Mouse (Mus musculus): ENCODE data around the gene Lmf2. TPM values are rescaled to one million over a fixed set of nuclear protein-coding genes. Genes with fewer than 3 reads are reported as not detected.

Gene Lmf2
- 75.3 TPM for polyA plus RNA-seq (2017; shearing (Covaris generic))

GRCm38 (mm10) chr15:89355241-89356187 lies at the start of gene Lmf2, which contains the start of gene Ncaph2:
Lmf2 (minus strand) TSS chr15:89355659.
Ncaph2 (plus strand) TSS chr15:89355719.

DNA sequence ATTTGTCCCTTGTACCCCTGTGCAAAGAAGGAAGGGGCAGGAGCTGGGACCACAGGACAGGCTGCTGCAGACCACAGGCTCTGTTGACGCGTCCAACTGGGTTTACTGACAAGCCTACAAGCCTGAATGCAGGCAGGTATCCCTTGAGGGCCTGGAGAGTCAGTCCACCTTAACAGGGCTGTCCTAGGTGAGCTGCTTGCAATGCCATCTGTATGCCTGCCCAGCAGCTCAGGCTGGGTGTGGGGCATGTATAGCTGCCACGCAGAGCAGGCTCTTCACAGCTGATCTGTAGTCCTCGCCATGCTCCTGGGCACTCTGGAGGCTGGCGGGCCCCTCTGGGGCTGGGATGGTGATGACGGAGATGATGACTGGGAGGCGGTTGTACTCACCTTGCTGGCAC lies 29.2 kb upstream of the Lmf2 start, which contains the start of gene Klhdc7b:
Gene Klhdc7b, plus strand, starts transcription at position 301 of the 400 bp plus-strand sequence.

DNA sequence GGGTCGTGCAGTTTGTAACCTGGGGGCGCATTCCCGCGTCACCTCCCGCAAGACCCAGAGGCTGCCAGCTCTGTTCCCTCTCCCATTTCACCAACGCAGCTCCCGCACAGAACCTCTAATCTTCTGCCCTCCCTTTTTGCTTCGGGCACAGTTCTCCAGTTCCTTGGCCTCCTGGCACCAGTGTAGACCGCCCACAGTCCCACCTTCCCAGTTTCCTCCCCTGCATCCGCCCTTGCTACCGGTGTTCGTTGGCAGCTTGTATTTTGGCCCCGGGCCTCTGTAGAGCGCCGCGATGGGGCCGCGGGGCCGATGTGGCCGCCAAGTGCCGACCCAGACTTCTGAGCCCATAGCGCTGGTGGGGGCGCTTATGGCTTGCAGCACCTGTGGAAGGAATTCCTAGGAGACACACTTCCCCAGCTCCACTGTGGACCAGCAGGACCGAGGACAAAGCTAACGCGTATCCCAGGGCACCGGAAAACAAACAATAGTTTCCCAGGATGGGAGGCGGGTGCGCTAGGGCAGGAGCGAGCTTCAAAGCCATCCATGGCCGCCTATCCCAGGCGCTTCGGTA lies 23.5 kb upstream of the Lmf2 start, which contains the start of gene Odf3b:
Gene Odf3b, minus strand, starts transcription at position 452 of the 571 bp plus-strand sequence.

DNA sequence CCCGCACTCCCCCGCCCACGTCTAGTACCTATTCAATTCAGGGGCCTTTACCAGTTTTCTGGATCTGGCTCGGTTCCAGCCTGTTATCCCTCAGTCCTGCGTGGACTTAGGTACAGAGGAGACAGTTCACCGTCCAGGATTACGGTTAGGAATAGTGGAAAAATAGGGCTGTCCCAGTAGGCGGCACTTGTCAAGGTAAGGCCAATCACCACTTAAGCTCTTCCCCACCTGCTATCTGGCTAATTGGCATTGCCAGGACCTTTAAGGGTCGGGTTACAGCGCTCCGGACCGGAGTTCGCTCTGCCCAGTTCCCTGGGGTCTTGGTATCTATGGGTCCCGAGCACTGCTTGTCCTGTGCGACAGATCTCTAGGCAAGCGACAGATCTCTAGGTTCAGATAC lies 21.5 kb upstream of the Lmf2 start, which contains the start of gene Tymp:
Gene Tymp, minus strand, starts transcription at position 83 of the 400 bp plus-strand sequence.

DNA sequence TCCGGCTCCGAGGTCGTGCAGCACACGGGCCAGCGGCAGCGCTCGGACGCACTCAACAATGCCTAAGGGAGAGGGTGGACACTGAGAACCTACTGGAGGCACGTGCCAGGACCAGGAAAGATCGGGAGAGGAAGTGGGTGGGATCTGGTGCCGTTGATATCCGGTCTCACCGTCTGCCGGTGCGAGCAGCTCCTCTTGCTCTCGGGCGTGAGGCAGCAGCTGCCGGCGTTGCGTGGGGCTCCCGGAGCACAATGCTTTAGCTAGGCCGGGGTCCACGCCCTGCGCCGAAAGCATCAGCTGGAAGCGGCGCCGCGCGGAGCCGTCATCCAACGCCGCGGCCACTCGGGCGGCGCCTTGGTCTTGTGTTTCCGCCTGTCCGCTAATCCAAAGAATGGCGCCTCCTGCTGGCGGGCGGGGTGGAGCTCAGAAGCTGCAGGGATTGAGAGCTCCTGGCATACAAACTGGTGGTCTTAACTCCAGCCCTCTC lies 18.3 kb upstream of the Lmf2 start, which contains the start of gene Sco2:
Gene Sco2, minus strand, starts transcription at position 85 of the 487 bp plus-strand sequence.

DNA sequence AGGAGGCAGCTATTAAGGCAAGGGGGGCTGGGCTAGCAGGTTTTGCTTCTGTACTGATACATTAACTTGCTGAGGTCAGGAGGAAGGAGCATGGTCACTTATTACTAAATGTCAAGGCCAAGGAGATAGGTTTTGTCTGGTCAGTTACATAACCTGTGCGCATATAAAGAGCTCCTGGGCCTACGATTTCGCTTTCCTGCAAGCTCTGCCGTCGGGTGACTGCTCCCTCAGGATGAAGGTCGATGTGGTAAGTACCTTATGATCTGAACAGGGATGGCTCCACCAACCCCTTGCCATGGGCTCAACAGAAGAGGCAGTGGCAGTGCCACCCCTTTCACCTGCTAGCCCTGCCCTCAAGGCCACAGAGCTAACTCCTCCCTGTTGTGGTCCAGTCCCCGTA lies 21.2 kb downstream of the Lmf2 start, which contains the start of gene Miox:
Gene Miox, plus strand, starts transcription at position 128 of the 400 bp plus-strand sequence.

DNA sequence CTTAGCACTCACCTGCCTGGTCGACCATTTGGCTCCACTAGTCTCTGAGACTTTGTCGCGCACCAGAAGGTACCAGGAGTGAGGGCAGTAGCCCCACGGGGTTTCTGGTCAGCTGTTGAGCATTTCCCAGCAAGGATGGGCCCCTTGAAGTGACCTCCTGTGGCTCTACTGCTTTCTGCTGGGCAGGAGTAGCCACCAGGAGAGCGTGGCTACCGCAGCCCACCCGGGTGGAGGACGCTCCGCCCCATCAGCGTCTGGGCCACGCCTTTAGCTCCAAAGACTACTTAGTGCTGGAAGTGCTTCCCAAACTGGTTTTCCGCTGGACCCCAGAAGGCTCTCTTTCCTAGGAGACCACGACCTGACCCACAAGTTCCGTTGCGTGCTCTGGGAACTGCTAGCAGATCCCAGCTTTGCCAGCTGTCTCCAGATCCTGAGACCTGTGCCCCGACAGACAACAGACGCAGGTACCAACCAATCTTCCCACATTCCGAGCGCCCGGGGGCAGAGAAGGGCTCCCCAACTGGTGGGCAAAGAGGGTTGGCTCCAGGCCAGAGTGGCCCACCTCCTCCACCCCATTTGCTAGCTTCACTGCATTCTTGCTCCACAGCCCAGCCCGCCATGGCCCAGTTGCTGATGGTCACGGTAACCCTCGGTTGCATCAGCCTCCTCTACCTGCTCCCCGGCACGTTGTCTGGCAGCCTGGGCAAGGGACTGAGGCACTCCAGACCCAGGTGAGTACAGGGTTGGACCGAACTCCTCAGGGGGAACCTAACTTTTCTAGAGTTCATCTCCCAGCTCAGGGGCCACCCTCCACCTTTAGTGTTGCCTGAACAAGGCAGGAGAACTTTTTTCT lies 32.6 kb downstream of the Lmf2 start, which contains the start of gene Adm2:
Gene Adm2, plus strand, starts transcription at position 51 of the 853 bp plus-strand sequence.

GRCm38 (mm10) chr15:89315190-89315731 lies 40.2 kb downstream of the Lmf2 start, which contains the start of gene Sbf1:
Sbf1 (minus strand) TSS chr15:89315311.

Other genes with a start within 250 kb of the Lmf2 start
- gene Tubgcp6, start 232.5 kb downstream of the Lmf2 start, polyA plus RNA-seq (2017; shearing (Covaris generic)) = 34.3 TPM
- gene Hdac10, start 227.0 kb downstream of the Lmf2 start, polyA plus RNA-seq (2017; shearing (Covaris generic)) = 65.7 TPM
- 5.4 TPM for gene Mapk12, start 215.0 kb downstream of the Lmf2 start, polyA plus RNA-seq (2017; shearing (Covaris generic))
- gene Mapk11, start 206.0 kb downstream of the Lmf2 start, polyA plus RNA-seq (2017; shearing (Covaris generic)) = 46.0 TPM
- gene Plxnb2, start 174.9 kb downstream of the Lmf2 start, polyA plus RNA-seq (2017; shearing (Covaris generic)) = 4.4 TPM
- 30.5 TPM for gene Dennd6b, start 159.2 kb downstream of the Lmf2 start, polyA plus RNA-seq (2017; shearing (Covaris generic))
- 5.8 TPM for gene Ppp6r2, start 144.1 kb downstream of the Lmf2 start, polyA plus RNA-seq (2017; shearing (Covaris generic))
- 66.9 TPM for gene Sbf1, start 40.3 kb downstream of the Lmf2 start, polyA plus RNA-seq (2017; shearing (Covaris generic))
- gene Adm2, start 32.9 kb downstream of the Lmf2 start, polyA plus RNA-seq (2017; shearing (Covaris generic)) = not detected
- not detected for gene Miox, start 21.3 kb downstream of the Lmf2 start, polyA plus RNA-seq (2017; shearing (Covaris generic))
- 203 TPM for gene Ncaph2, start 60 bp upstream of the Lmf2 start, polyA plus RNA-seq (2017; shearing (Covaris generic))
- 6.0 TPM for gene Sco2, start 18.2 kb upstream of the Lmf2 start, polyA plus RNA-seq (2017; shearing (Covaris generic))
- gene Tymp, start 21.4 kb upstream of the Lmf2 start, polyA plus RNA-seq (2017; shearing (Covaris generic)) = 0.57 TPM
- gene Odf3b, start 23.6 kb upstream of the Lmf2 start, polyA plus RNA-seq (2017; shearing (Covaris generic)) = 0.92 TPM
- gene Klhdc7b, start 29.3 kb upstream of the Lmf2 start, polyA plus RNA-seq (2017; shearing (Covaris generic)) = 0.25 TPM
- not detected for gene Syce3, start 54.8 kb upstream of the Lmf2 start, polyA plus RNA-seq (2017; shearing (Covaris generic))
- 0.32 TPM for gene Cpt1b, start 70.2 kb upstream of the Lmf2 start, polyA plus RNA-seq (2017; shearing (Covaris generic))
- gene C730034F03Rik, start 73.9 kb upstream of the Lmf2 start, polyA plus RNA-seq (2017; shearing (Covaris generic)) = 8.6 TPM
- gene Gm44502, start 74.0 kb upstream of the Lmf2 start, polyA plus RNA-seq (2017; shearing (Covaris generic)) = not detected
- 104 TPM for gene Chkb, start 74.2 kb upstream of the Lmf2 start, polyA plus RNA-seq (2017; shearing (Covaris generic))
- gene Mapk8ip2, start 98.3 kb upstream of the Lmf2 start, polyA plus RNA-seq (2017; shearing (Covaris generic)) = 0.10 TPM
- 27.1 TPM for gene Arsa, start 121.8 kb upstream of the Lmf2 start, polyA plus RNA-seq (2017; shearing (Covaris generic))
- not detected for gene Shank3, start 144.0 kb upstream of the Lmf2 start, polyA plus RNA-seq (2017; shearing (Covaris generic))
- gene Acr, start 212.7 kb upstream of the Lmf2 start, polyA plus RNA-seq (2017; shearing (Covaris generic)) = not detected
- 1.5 TPM for gene Rabl2, start 236.3 kb upstream of the Lmf2 start, polyA plus RNA-seq (2017; shearing (Covaris generic))

Data from CD4-positive, CD25-positive, alpha-beta regulatory T cell, adult 9 weeks (primary cell).